Mouse (Mus musculus) megakaryocyte, adult 5-6 weeks (primary cell): ENCODE results near the gene Rph3al. TPM values are rescaled to one million over a fixed set of nuclear protein-coding genes. Genes with fewer than 3 reads are reported as not detected.

Source experiments
- ATAC-seq: 2 replicates; pipeline ENCODE4 v1.8.0; 2016; ENCODE audit warnings: mild to moderate bottlenecking, inconsistent platforms; ENCODE audit not compliant: poor library complexity, severe bottlenecking
- total RNA-seq, 2 experiments: library from RNA; stranded (forward) in 1 of 2; stranded (reverse) in 1 of 2; fragments of 153-499, 151-499 nt in 1 of 2; fragments of 221-1000, 200-1000 nt in 1 of 2; gene quantifications; 2 replicates each; pipeline versions ENCODE4 v1.2.3 to v1.2.4; 2015 to 2017

Gene Rph3al
- total RNA-seq, 2 experiments from 2014 or later = 0.49 to 1.3 TPM

- ATAC-seq = no peak
Observed at GRCm38 (mm10) chr11:75833081-75833480, 105.1 kb downstream of the Rph3al start.

DNA sequence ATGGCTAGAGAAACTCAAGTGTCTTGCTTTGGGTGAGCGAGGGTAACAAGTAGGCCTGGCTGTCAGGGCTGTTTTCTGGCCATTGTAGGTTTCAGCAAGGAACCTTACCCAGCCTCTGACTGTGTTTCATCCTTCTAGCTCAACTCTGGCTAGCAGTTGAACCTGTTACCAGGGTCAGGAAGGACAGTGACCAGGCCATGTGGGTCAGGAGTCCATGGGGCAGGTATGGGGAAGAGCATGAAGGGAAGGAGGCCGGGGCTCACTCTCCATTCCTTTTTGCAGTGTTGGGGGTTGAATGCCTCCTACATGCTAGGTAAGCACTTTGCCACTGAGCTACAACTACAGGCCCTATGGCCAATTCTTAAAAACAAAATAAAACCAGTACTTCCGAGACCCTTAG, 107.8 kb downstream of the Rph3al start:
- no peak for ATAC-seq

DNA sequence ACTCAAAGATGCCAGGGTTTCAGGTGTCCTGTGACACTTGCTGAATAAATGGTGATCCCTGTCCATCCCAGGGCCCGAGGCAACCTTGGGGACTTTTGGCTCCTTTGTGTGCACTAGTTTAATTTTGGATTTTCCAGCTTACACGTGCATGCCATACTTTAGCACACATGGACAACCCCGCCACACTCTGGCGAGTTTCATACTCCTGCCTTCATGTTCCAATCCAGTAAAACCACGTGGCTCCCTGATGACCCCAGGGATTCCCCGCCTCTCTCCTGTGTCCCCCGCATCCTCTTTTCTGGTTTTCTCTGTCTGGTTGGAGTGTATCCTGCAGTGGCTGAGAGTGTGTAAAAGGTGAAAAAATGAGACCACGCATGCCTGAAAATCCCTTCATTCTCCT, 110.8 kb downstream of the Rph3al start:
- no peak for ATAC-seq

DNA sequence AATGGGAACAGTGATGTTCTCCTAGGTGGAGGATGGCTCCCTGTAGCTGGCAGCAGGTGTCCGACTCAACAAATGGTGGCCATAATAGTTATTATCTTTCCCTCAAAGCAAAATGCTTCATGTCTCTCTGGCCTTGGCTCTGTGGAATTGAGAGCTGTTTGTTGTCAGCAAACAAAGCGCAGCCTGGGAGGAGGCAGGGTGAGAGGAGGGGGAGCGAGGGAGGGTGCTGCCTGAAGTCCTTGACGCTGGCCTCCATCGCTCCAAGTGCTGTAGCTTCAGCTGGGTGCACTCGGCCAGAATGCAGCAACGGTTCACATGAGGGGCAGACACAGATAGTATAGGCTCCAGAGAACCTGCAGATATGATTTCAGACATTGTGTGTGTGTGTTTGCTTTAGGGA, 114.7 kb downstream of the Rph3al start:
- ATAC-seq = no peak

DNA sequence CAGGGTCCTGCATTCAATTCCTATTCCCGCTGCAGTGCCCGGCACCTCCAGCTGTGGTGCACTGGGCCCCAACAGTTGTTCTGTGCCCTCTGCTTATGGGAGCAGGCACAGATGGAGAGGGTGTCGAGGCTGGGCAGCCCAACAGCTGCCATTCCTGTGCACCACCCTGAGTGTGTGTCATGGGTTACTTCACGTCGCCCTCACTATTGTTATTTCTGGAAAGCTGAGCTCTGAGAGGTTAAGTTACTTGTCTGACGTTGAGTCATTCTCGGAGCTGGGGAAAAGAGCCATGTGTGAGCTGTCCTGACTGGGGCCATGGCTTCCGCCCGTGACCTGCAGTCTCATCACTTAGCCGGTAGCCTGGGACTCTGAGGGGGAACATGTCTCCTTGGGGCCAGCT, 125.1 kb downstream of the Rph3al start:
- no peak for ATAC-seq

GRCm38 (mm10) chr11:75811900-75812299, 126.3 kb downstream of the Rph3al start:
- ATAC-seq = no peak

DNA sequence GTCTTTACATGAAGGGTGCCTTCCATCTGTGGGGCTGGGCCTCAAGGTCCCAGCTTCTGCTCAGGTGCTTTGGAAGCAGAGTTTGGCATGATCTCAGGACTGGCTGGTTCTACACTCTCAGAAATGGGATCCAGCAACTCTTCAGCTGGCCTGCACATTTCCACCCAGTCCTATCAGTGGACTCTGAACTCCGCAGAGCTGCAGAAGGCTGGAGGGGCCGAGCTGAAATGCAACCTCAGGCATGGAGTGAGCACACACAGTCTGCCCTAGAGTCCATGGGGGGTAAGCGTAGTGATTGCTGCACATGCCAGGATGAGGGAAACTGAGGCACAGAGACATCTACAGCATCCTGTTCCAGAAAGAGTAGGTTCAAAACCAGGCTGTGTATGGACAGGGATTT, 127.7 kb downstream of the Rph3al start:
- ATAC-seq = no peak

- ATAC-seq = no peak
Observed at GRCm38 (mm10) chr11:75807486-75807885, 130.7 kb downstream of the Rph3al start.

DNA sequence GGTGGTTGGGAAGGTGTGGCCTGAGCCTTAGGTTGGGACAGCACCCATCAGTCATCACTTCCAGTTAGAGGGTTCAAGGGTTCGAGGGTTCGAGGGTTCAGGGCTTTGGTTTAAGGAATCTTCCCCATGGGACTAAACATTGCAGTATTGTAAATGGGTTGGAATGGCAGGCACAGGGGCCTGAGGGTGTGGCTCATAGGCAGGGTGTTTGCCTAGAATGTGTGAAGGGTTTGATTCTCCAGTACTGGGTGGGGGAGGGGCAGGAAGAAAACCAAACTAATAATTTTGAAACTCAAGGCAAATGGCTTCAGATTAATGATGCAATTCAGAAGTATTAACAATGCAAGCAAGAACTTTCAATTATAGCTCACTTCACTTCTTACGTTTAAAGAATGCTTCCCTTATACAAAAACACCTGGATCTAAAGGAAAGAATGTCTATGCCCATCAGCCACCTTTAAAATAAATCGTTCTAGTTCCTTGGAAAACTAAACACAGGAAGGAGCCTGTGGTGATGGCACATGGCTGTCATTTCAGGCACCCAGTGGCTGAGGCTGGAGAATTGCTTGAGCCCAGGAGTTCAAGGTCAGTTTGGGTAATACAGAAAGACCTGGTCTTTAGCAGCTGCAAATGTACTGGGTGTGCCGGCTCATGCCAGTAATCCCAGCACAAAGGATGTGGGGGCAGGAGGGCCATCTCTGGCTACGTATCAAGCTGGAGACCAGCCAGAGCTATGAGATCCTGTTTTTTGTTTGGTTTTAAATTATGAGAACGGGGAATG, 136.3 kb downstream of the Rph3al start:
- ATAC-seq = no peak

DNA sequence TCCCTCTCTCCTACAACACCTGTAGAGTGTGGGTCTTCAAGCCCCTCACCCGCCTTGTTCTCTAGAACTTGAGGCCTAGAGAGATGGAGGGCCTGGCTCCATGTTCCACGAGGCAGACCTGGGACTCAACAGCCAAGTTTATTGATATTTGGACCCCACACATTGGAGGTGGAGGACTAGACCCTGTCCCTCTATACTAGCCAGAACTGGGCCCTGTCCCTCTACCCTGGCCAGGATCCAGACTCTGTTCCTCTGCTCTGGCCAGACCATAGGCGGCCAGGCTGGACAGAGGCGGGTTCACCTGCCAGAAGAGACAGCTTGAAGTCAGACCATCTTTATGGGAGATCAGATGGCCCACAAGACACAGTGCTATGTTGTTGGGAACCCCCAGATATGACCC, 136.9 kb downstream of the Rph3al start:
- ATAC-seq = no peak

DNA sequence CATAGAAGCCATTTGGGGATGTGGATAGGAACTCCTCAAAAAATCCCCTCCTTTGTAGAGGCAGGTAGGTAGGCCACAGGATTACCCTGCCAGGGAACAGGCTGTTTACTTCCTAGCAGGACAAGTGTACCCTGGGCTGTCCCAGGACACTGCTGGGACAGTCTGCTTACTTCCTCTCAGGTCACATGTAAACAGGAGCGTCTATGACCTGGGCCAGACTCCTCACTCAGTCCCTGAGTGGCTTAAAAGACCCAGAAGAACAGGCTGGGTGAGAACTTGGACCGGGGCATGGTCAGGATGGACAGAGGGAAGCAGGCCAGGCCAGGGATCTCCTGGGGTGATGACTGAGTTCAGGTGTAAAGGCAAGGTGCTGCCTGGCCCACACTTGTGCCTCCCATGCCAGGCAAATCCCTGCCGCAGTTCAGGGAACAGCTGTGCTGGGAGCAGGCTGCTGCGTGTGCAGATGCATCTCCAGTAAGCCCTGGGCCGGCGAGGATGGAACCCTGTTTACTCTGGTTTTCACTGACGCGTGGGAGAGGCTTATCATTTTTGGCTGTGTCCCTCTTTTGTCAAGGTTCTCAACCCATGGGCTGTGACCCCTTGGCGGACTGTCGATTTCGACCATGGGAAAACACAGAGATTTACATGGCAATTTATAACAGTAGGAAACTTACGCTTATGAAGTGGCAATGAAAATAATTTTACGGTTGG, 141.5 kb downstream of the Rph3al start:
- ATAC-seq = no peak

DNA sequence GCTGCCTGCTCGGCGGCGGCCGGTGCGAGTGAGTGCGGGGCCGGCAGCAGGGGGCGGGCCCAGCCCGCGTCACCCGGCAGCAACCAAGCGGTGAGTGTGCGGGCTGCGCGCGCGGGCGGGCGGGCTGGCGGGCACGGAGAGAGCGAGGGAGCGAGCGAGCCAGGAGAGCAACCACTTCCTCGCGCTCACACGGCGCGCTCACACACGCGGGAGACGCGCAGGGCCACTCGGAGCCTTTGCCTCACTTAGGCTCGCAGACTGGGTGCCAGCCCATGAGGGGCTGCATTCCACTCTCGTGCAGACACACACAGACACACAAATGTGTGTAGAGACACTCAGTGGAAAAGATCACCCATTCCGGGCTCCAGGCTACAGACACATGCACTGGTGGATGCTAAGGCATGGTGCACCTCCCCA, 142.2 kb downstream of the Rph3al start, which contains the start of gene Doc2b:
Doc2b (minus strand) TSS at position 21 of the 417 bp plus-strand sequence.
- ATAC-seq = no peak

DNA sequence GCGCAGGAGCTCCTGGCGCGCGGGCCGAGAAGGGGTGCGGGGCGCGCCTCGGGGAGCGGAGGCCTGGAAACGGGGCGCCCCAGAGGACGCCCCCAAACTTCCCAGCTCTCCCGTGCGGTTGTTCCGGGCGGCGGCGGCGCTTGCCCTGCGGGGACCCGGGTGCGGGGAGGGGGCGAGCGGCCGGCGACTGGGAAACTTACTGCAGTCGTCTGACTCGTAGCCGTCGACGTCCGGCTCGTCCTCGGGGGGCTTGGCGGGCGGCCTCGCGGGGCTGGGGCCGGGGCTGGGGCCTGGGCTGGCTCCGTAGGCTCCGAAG, 142.9 kb downstream of the Rph3al start:
- ATAC-seq = no peak

GRCm38 (mm10) chr11:75794602-75795320, 143.5 kb downstream of the Rph3al start:
- ATAC-seq = no peak

GRCm38 (mm10) chr11:75793351-75793750, 144.9 kb downstream of the Rph3al start:
- ATAC-seq = no peak

DNA sequence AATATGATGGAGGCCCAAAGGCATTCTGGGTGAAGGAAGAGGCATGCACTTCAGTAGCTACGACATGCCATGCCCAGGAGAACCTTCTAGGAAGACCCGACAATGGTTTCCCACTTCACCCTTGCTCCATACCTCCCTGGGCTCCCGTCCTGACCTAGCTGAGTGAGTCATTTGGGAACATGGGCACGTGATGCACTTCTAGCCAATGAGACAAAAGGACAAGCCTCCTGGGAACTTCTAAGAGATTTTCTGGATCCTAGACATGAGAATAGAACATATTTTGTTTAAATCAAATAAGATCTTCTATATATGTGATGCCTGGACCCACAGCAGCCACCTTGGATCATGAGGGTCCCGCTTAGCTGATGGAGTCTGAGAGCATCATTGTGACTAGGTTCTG, 145.7 kb downstream of the Rph3al start:
- ATAC-seq = no peak

DNA sequence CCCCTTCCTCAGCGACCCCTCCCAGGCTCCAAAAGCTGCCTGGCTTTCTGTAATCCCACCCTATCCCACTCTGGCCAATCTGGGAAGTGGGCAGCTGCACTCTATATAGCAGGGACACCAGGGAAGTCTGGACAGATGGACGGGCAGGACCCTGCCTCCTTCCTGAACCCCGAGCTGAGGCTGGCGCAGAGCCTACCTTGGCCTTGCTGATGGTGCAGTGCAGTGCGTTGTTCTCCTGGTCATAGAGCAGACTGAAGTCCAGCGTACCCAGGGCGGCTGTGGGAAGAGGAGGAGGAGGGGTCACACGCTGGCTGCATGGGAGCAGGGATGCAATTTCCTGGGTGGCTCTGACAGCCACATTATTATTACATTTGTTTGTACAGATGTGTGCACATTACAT, 152.3 kb downstream of the Rph3al start:
- ATAC-seq = no peak

DNA sequence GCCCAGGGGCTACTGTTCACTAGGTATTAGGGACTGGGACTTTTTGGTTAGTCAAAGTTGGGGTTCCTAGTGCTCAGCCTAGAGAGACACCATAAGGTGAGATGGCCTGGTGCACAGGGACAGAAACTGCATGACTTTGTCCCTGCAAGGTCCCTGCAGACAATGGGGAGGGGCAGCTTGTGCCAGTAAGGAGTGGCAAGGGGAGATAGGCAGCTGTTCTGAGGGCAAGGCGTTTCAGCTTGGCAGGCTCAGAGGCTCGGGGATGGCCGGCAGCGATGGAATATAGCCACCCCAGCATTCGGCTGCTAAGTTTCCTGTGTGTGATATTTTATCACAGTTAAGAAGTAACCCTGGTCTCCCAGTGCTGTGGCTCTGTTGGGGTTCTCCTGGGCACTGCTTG, 154.4 kb downstream of the Rph3al start:
- ATAC-seq = no peak

DNA sequence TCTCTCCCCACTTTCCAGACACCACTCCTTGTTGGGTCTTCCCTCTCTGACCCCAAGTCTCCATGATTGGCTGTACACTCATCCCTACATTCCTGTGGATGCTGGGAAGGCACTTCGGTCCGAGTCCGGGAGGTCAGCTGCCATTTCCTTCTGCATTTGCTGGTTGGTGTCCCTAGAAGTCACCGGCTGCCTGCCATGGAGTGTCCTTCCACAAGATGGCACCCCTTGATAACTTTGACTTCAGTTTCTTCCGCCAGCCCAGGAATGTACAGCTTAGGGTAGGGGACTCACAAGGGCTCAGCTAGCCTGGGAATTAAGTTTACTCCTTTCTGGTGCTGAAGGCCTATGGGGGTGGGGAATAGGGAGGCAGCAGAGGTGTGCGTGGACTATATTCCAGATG, 156.3 kb downstream of the Rph3al start:
- ATAC-seq = no peak
